Comparison of ENCODE assay signal across 8 mouse cellular contexts in genomic region chr10:117899410-117899935, GRCm38 (mm10). TPM values are rescaled to one million over a fixed set of nuclear protein-coding genes. Genes with fewer than 3 reads are reported as not detected.
A peak's percentile ranks its signal among the peaks of the same experiment; 100 is the strongest.
DNase-seq lines count a peak whose midpoint lies in the region; ATAC-seq and TF ChIP-seq lines count a peak whose summit lies in the region.

No protein-coding gene starts in this region.

- no peak overlapping the region for H3K4me2 ChIP-seq in heart, embryonic 12.5 days
- peak overlapping the region; percentile 20; the same call in 1 of the 2 replicates for H3K4me2 ChIP-seq in heart, postnatal 0 days (ENCODE audit: low read depth, low read length)
- H3K4me2 ChIP-seq in liver, embryonic 11.5 days, result peak overlapping the region; percentile 27

- no peak overlapping the region for H3K27ac ChIP-seq in heart, embryonic 12.5 days (ENCODE audit: poor library complexity, severe bottlenecking)
- no peak overlapping the region for H3K27ac ChIP-seq in heart, postnatal 0 days (ENCODE audit: low read depth)
- H3K27ac ChIP-seq in liver, embryonic 11.5 days (ENCODE audit: low read depth, low read length), result no peak overlapping the region

- peak; percentile 48 to 78 for DNase-seq in heart, adult 18-20 months
- peak; percentile 22 for DNase-seq in heart, postnatal 0 days (ENCODE audit: low spot score)
- DNase-seq in liver, embryonic 11.5 days (ENCODE audit: low spot score), result no peak
- no peak for DNase-seq in urinary bladder, postnatal 4 days (ENCODE audit: low spot score in 2 of 2)
- DNase-seq in cerebellum, postnatal 14 days, result no peak

- no peak for TF ChIP-seq EP300 in heart, postnatal 0 days (IDR thresholded peaks at IDR 0.05; ENCODE audit: low read depth)

- no peaks in the 10 kb centered on the region for H3K36me3 ChIP-seq in heart, embryonic 12.5 days
- no peaks in the 10 kb centered on the region for H3K36me3 ChIP-seq in heart, postnatal 0 days (replicated peaks; ENCODE audit: control insufficient read depth, insufficient read depth, low read length)
- no peaks in the 10 kb centered on the region for H3K36me3 ChIP-seq in liver, embryonic 11.5 days (ENCODE audit: control insufficient read depth, insufficient read depth, low read length)

- no peaks in the 10 kb centered on the region; the same call in none of the 2 replicates for H3K27me3 ChIP-seq in heart, embryonic 12.5 days (replicated peaks)
- no peaks in the 10 kb centered on the region; the same call in 1 of the 2 replicates for H3K27me3 ChIP-seq in heart, postnatal 0 days (ENCODE audit: control insufficient read depth, insufficient read depth, low read length)
- H3K27me3 ChIP-seq in liver, embryonic 11.5 days (replicated peaks; ENCODE audit: control insufficient read depth, insufficient read depth, low read length), result no peaks in the 10 kb centered on the region

- WGBS in heart, embryonic 12.5 days, result 59% methylated on average over 13 of the region's 13 CpGs
- WGBS in heart, postnatal 0 days, result 56% methylated on average over 13 of the region's 13 CpGs
- 36% methylated on average over 13 of the region's 13 CpGs for WGBS in liver, embryonic 11.5 days

- H3K9ac ChIP-seq in heart, embryonic 12.5 days, result no peak overlapping the region
- no peak overlapping the region for H3K9ac ChIP-seq in heart, postnatal 0 days (replicated peaks; ENCODE audit: low read depth, low read length)
- H3K9ac ChIP-seq in liver, embryonic 11.5 days (ENCODE audit: low read depth, low read length), result no peak overlapping the region

- no peak for ATAC-seq in heart, embryonic 12.5 days (ENCODE audit: insufficient number of reproducible peaks, low FRiP score)
- peak; percentile 33 for ATAC-seq in heart, postnatal 0 days (ENCODE audit: insufficient read depth, low read depth)
- ATAC-seq in liver, embryonic 11.5 days (replicated peaks; ENCODE audit: low FRiP score), result 0 out of 2 replicates have a peak, but pooled peaks have one; percentile 22
- ATAC-seq in neutrophil, adult 5-6 weeks (ENCODE audit: extremely low read depth, insufficient number of reproducible peaks, low FRiP score, poor library complexity, severe bottlenecking), result peak; percentile 35; the same call in 1 of the 2 replicates
- no peak for ATAC-seq in cerebellum, adult (ENCODE audit: insufficient number of reproducible peaks, low FRiP score, low TSS enrichment)

- peaks cover 11% of the 10 kb centered on the region; the same call in 1 of the 2 replicates for H3K4me1 ChIP-seq in heart, embryonic 12.5 days (replicated peaks)
- H3K4me1 ChIP-seq in heart, postnatal 0 days (ENCODE audit: control insufficient read depth, insufficient read depth), result peaks cover 7% of the 10 kb centered on the region; the same call in 1 of the 2 replicates
- H3K4me1 ChIP-seq in liver, embryonic 11.5 days (replicated peaks; ENCODE audit: control insufficient read depth, insufficient read depth, low read length), result no peaks in the 10 kb centered on the region; the same call in 1 of the 2 replicates

- no peak overlapping the region for H3K4me3 ChIP-seq in heart, embryonic 12.5 days
- H3K4me3 ChIP-seq in heart, postnatal 0 days (ENCODE audit: low read depth, low read length), result no peak overlapping the region
- H3K4me3 ChIP-seq in liver, embryonic 11.5 days (ENCODE audit: low read depth, low read length), result no peak overlapping the region

- no peak for TF ChIP-seq CTCF in heart, postnatal 0 days (IDR thresholded peaks at IDR 0.05; ENCODE audit: low read depth)

- no peaks in the 10 kb centered on the region for H3K9me3 ChIP-seq in heart, embryonic 12.5 days (replicated peaks)
- no peaks in the 10 kb centered on the region for H3K9me3 ChIP-seq in heart, postnatal 0 days (replicated peaks; ENCODE audit: control insufficient read depth, low read length)
- no peaks in the 10 kb centered on the region for H3K9me3 ChIP-seq in liver, embryonic 11.5 days (ENCODE audit: control insufficient read depth, low read length)

RNA-seq across cellular contexts. Expression of gene Rap1b, which starts 53.6 kb away (rescaled TPM):
- 10 to 100 TPM; 48.1 to 52.0 TPM for total RNA-seq in heart, adult 18-20 months (2021)
- 131 and 132 TPM in 2 replicates for polyA plus RNA-seq in heart, embryonic 12.5 days (2016; fragmentation: Nextera tagmentation; extraction: Ambion mirVana)
- total RNA-seq in heart, postnatal 0 days (2014; rRNA removed; ENCODE audit: low replicate concordance), result 46.1 and 52.8 TPM in 2 replicates
- 99.0 and 105 TPM in 2 replicates for polyA plus RNA-seq in heart, postnatal 0 days (2015; fragmentation: Nextera tagmentation; extraction: Ambion mirVana)
- 252 and 292 TPM in 2 replicates for polyA plus RNA-seq in liver, embryonic 11.5 days (2014; fragmentation: Nextera tagmentation; extraction: Ambion mirVana)
- total RNA-seq in neutrophil, adult 5-6 weeks (2017), result 331 and 337 TPM in 2 replicates

Comparison
In these comparisons a context has a peak if more than half of its experiments do, and no peak if none do; other contexts are left out.
1. ATAC-seq: peak in heart, postnatal 0 days (single experiment), liver, embryonic 11.5 days (single experiment) and neutrophil, adult 5-6 weeks (single experiment); none in heart, embryonic 12.5 days (single experiment) and cerebellum, adult (single experiment).
2. DNase-seq: peak in heart, adult 18-20 months (2 of 2) and heart, postnatal 0 days (single experiment); none in liver, embryonic 11.5 days (single experiment), urinary bladder, postnatal 4 days (0 of 2) and cerebellum, postnatal 14 days (0 of 2).